Mouse (Mus musculus): ENCODE measurements around the gene F2rl2. TPM values are rescaled to one million over a fixed set of nuclear protein-coding genes. Genes with fewer than 3 reads are reported as not detected.
A peak's percentile ranks its signal among the peaks of the same experiment; 100 is the strongest.

Gene F2rl2
- total and polyA plus RNA-seq, 3 experiments: 0.04 TPM; not detected in 2

DNA sequence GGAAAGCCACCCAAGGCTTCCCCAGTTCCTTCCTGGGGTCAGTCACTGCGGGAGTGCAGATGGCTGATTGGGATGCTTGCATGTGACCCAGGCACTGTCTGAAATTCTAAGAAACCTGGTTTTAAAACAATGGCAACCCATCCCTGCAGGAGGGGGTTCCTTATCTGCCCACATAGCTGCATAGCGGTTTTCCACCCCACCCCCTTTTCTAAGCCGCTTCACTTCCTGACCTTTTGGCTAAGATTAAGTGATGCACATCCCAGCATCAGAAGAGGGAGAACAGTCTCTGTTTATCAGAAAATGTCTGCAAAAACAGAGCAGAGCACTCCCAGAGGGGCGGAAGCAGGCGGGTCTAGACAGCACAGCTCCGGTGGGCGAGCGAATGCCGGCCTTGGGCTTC is 39.5 kb upstream of the F2rl2 start (continued):
- TF ChIP-seq MAFK (IDR thresholded peaks at IDR 0.05; ENCODE audit: borderline replicate concordance, low read depth, low read length) (peak; percentile 86; the same call in 1 of the 2 replicates), ELF1 (IDR thresholded peaks at IDR 0.05; ENCODE audit: low read depth, low read length) (peak; percentile 63; the same call in 1 of the 2 replicates), BHLHE40 (IDR thresholded peaks at IDR 0.05; ENCODE audit: borderline replicate concordance, low read depth, low read length) (peak; percentile 95), UBTF (IDR thresholded peaks at IDR 0.05; ENCODE audit: borderline replicate concordance, insufficient read depth, low read depth, low read length) (no peak), NRF1 (IDR thresholded peaks at IDR 0.05; ENCODE audit: insufficient read depth, low read depth, low read length, poor library complexity, severe bottlenecking) (no peak), ZMIZ1 (IDR thresholded peaks at IDR 0.05; ENCODE audit: low read depth, low read length) (no peak), RAD21 (IDR thresholded peaks at IDR 0.05; ENCODE audit: low read depth, low read length) (no peak), GABPA (IDR thresholded peaks at IDR 0.05; ENCODE audit: low read depth, low read length) (no peak), E2F4 (IDR thresholded peaks at IDR 0.05; ENCODE audit: borderline replicate concordance, low read depth, low read length) (no peak), NELFE (IDR thresholded peaks at IDR 0.05; ENCODE audit: low read depth, low read length) (no peak), GATA1 (IDR thresholded peaks at IDR 0.05; ENCODE audit: low read depth, low read length) (peak; percentile 93), POLR2AphosphoS5 (IDR thresholded peaks at IDR 0.05; ENCODE audit: borderline replicate concordance, low read depth, low read length) (no peak), JUND (IDR thresholded peaks at IDR 0.05; ENCODE audit: low read depth, low read length) (0 out of 2 replicates have a peak, but pooled peaks have one; percentile 21), TAL1 (IDR thresholded peaks at IDR 0.05; ENCODE audit: low read length) (peak; percentile 90)

DNA sequence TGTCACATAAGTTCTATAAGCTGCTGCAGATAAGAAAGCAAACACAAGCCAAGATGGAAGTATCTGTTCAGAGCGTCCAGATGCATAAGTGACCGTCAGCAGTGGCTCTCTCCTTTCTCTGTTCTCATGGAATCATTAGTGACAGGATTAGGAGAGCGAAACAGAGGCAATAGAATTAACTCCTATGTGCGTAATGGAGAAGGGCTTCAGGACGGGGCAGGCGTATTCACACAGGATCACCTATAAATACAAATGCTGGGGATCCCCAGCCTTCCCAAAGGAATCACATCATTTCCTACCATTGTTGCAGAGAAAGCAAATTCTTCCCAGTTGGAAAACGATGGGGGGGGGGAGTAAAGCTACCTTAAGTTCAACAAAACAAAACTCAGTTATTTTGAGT is 37.2 kb upstream of the F2rl2 start:
- no peak for TF ChIP-seq BHLHE40 (IDR thresholded peaks at IDR 0.05; ENCODE audit: borderline replicate concordance, low read depth, low read length)
- TF ChIP-seq MYC (IDR thresholded peaks at IDR 0.05; ENCODE audit: low read depth, low read length): no peak
- no peak for TF ChIP-seq RCOR1 (IDR thresholded peaks at IDR 0.05; ENCODE audit: low read depth, low read length)
- TF ChIP-seq E2F4 (IDR thresholded peaks at IDR 0.05; ENCODE audit: borderline replicate concordance, low read depth, low read length): no peak
- no peak for TF ChIP-seq USF2 (IDR thresholded peaks at IDR 0.05; ENCODE audit: borderline replicate concordance in 1 of 2, insufficient read depth in 1 of 2, low read depth in 1 of 2, low read length in 2 of 2)
- no peak for TF ChIP-seq RAD21 (IDR thresholded peaks at IDR 0.05; ENCODE audit: low read depth, low read length)
- TF ChIP-seq KAT2A (conservative IDR thresholded peaks at IDR 0.05; ENCODE audit: low read depth, low read length): no peak
- TF ChIP-seq JUND (IDR thresholded peaks at IDR 0.05; ENCODE audit: low read depth, low read length): no peak
- no peak for DNase-seq (ENCODE audit: low read depth, low spot score)
- H3K9me3 ChIP-seq (replicated peaks; ENCODE audit: insufficient read depth, low read length): no peaks in the 10 kb centered on the region

More for the DNA sequence above, 37.2 kb upstream of the F2rl2 start:
- no peak overlapping the region for H3K9ac ChIP-seq (ENCODE audit: control insufficient read depth, low read depth, low read length, poor library complexity, severe bottlenecking)
- H3K27me3 ChIP-seq (ENCODE audit: control insufficient read depth in 1 of 2, insufficient read depth in 2 of 2, low read length in 2 of 2): no peaks in the 10 kb centered on the region
- H3K4me1 ChIP-seq (ENCODE audit: control insufficient read depth in 1 of 2, insufficient read depth in 2 of 2, low read length in 2 of 2): peaks cover 8 to 31% of the 10 kb centered on the region in 2 experiments
- H3K79me2 ChIP-seq (ENCODE audit: control insufficient read depth, insufficient read depth, low read length, poor library complexity): no peaks in the 10 kb centered on the region
- peaks cover 0 to 27% of the 10 kb centered on the region in 2 experiments; a peak in 2 of 4 replicates for H3K36me3 ChIP-seq (ENCODE audit: control insufficient read depth in 1 of 2, insufficient read depth in 2 of 2, low read length in 2 of 2)
- no peak overlapping the region for H3K27ac ChIP-seq (ENCODE audit: control insufficient read depth, low read depth, low read length)
- H3K4me3 ChIP-seq (ENCODE audit: control insufficient read depth in 1 of 2, insufficient read depth in 1 of 2, low read depth in 2 of 2, low read length in 2 of 2): no peak overlapping the region
